Mouse (Mus musculus): ENCODE results near the gene Ooep. TPM values are rescaled to one million over a fixed set of nuclear protein-coding genes. Genes with fewer than 3 reads are reported as not detected.
A peak's percentile ranks its signal among the peaks of the same experiment; 100 is the strongest.
"Not testable (repeated sequence)": the region's sequence is repeated elsewhere in the genome, so short reads cannot be mapped to it uniquely, and the experiment has no call there.

Gene Ooep
- polyA plus RNA-seq, 1 experiment from 2014 or later = 1.4 TPM

DNA sequence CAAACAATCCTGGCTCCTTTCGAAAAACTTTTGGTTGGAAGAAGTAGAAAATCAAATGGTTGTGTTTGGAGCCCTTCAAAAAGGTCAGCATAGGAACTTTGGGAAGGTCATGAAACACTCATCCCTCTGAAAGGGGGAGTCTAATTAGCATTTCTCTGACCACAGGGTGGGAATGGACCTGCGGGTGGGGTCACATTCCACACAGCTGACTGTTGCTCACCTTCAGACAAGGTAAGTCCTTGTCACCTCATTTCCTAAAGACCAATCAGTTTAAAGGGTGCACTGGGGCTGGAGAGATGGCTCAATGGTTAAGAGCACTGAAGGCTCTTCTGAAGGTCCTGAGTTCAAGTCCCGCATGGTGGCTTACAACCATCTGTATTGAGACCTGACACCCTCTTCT lies 7.1 kb downstream of the Ooep start:
- Histone ChIP-seq H3K27ac (ENCODE audit: low read depth, low read length) (no peak overlapping the region), H3K4me3 (ENCODE audit: low read depth, low read length) (no peak overlapping the region), H3K4me2 (no peak overlapping the region), H3K9me3 (ENCODE audit: control insufficient read depth, low read length) (no peaks in the 10 kb centered on the region), H3K4me1 (ENCODE audit: control insufficient read depth, insufficient read depth, low read length) (no peaks in the 10 kb centered on the region), H3K27me3 (ENCODE audit: control insufficient read depth, insufficient read depth, low read length) (no peaks in the 10 kb centered on the region), H3K36me3 (ENCODE audit: control insufficient read depth, insufficient read depth, low read length) (no peaks in the 10 kb centered on the region), H3K9ac (ENCODE audit: low read length) (no peak overlapping the region)
- WGBS = 95% methylated on average over 3 of the region's 3 CpGs
- ATAC-seq (ENCODE audit: low FRiP score) = no peak
- DNase-seq (ENCODE audit: low spot score, missing footprints) = no peak

DNA sequence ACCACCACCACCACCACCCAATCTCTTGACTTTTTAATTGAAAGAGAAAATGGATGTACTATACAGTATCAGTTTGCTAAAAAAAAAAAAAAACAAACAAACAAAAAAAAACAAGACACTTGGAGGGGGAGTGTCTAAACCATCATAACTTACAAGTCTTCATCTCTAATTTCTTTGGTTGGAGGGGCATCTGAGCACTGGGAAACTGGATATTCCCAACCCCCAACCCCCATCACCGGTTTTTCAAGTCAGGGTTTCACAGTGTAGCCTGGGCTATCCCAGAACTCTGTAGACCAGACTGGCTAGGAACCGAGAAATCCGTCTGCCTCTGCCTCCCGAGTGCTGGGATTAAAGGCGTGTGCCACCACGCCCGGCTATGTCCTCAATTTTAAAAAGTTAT lies 8.7 kb downstream of the Ooep start:
- H3K27ac ChIP-seq (ENCODE audit: low read depth, low read length) = no peak overlapping the region
- H3K4me3 ChIP-seq (ENCODE audit: low read depth, low read length) = no peak overlapping the region
- H3K4me2 ChIP-seq = no peak overlapping the region
- DNase-seq (ENCODE audit: low spot score, missing footprints) (no peak), ATAC-seq (ENCODE audit: low FRiP score) (no peak)
- no peaks in the 10 kb centered on the region for H3K4me1 ChIP-seq (ENCODE audit: control insufficient read depth, insufficient read depth, low read length)
- no peaks in the 10 kb centered on the region for H3K27me3 ChIP-seq (ENCODE audit: control insufficient read depth, insufficient read depth, low read length)
- no peaks in the 10 kb centered on the region for H3K36me3 ChIP-seq (ENCODE audit: control insufficient read depth, insufficient read depth, low read length)
- no peaks in the 10 kb centered on the region for H3K9me3 ChIP-seq (ENCODE audit: control insufficient read depth, low read length)
- WGBS = 95% methylated on average over 7 of the region's 7 CpGs
- no peak overlapping the region for H3K9ac ChIP-seq (ENCODE audit: low read length)

- H3K36me3 ChIP-seq (ENCODE audit: control insufficient read depth, insufficient read depth, low read length) = no peaks in the 10 kb centered on the region
- H3K9me3 ChIP-seq (ENCODE audit: control insufficient read depth, low read length) = no peaks in the 10 kb centered on the region
- 93% methylated on average over 2 of the region's 2 CpGs for WGBS
- no peaks in the 10 kb centered on the region for H3K4me1 ChIP-seq (ENCODE audit: control insufficient read depth, insufficient read depth, low read length)
- DNase-seq (ENCODE audit: low spot score, missing footprints) (no peak), ATAC-seq (ENCODE audit: low FRiP score) (no peak)
- no peak overlapping the region for H3K4me2 ChIP-seq
- H3K27ac ChIP-seq (ENCODE audit: low read depth, low read length) = no peak overlapping the region
- no peak overlapping the region for H3K9ac ChIP-seq (ENCODE audit: low read length)
- no peaks in the 10 kb centered on the region for H3K27me3 ChIP-seq (ENCODE audit: control insufficient read depth, insufficient read depth, low read length)
- no peak overlapping the region for H3K4me3 ChIP-seq (ENCODE audit: low read depth, low read length)
These were observed 9.2 kb downstream of the Ooep start for GRCm38 (mm10) chr9:78369349-78369748.

GRCm38 (mm10) chr9:78368671-78369293 lies 9.7 kb downstream of the Ooep start:
- Histone ChIP-seq H3K4me1 (ENCODE audit: control insufficient read depth, insufficient read depth, low read length) (no peaks in the 10 kb centered on the region), H3K4me3 (ENCODE audit: low read depth, low read length) (no peak overlapping the region), H3K4me2 (no peak overlapping the region), H3K27ac (ENCODE audit: low read depth, low read length) (no peak overlapping the region), H3K9ac (ENCODE audit: low read length) (no peak overlapping the region), H3K36me3 (ENCODE audit: control insufficient read depth, insufficient read depth, low read length) (no peaks in the 10 kb centered on the region), H3K27me3 (ENCODE audit: control insufficient read depth, insufficient read depth, low read length) (no peaks in the 10 kb centered on the region), H3K9me3 (ENCODE audit: control insufficient read depth, low read length) (no peaks in the 10 kb centered on the region)
- DNase-seq (ENCODE audit: low spot score, missing footprints) (no peak), ATAC-seq (ENCODE audit: low FRiP score) (no peak)
- WGBS = 81% methylated on average over 3 of the region's 3 CpGs

DNA sequence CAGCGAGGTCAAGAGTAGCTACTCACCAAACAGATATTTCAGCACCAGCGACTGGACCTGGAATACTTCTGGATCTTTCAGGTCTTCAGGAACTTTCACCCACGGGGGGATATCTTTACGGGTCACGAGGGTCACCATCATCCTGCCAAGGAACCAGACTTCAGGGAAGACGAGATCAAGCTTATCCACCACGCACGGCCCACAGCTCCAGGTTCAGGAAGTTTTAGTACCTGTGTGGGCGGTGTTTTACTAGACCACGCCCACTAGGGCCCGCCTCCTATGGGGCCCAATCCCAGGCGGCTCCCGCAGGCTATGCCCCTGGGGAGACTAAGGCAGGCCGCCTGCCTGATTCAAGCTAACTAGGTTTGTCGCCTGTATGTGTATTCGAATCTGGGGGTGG lies 10.6 kb downstream of the Ooep start, which contains the start of gene Dppa5a:
TSS of gene Dppa5a (minus strand) at position 219 of the 400 bp plus-strand sequence.
- not testable (repeated sequence) for DNase-seq (ENCODE audit: low spot score, missing footprints); H3K27me3 ChIP-seq (ENCODE audit: control insufficient read depth, insufficient read depth, low read length); ATAC-seq (ENCODE audit: low FRiP score); H3K4me3 ChIP-seq (ENCODE audit: low read depth, low read length); H3K4me1 ChIP-seq (ENCODE audit: control insufficient read depth, insufficient read depth, low read length); H3K9me3 ChIP-seq (ENCODE audit: control insufficient read depth, low read length); H3K27ac ChIP-seq (ENCODE audit: low read depth, low read length); H3K36me3 ChIP-seq (ENCODE audit: control insufficient read depth, insufficient read depth, low read length); H3K4me2 ChIP-seq; H3K9ac ChIP-seq (ENCODE audit: low read length)
- 91% methylated on average over 16 of the region's 16 CpGs for WGBS

- no peak overlapping the region for H3K9ac ChIP-seq (ENCODE audit: low read length)
- H3K4me2 ChIP-seq = no peak overlapping the region
- H3K4me3 ChIP-seq (ENCODE audit: low read depth, low read length) = no peak overlapping the region
- DNase-seq (ENCODE audit: low spot score, missing footprints) (peak; percentile 59), ATAC-seq (ENCODE audit: low FRiP score) (no peak)
- no peaks in the 10 kb centered on the region for H3K27me3 ChIP-seq (ENCODE audit: control insufficient read depth, insufficient read depth, low read length)
- no peaks in the 10 kb centered on the region for H3K4me1 ChIP-seq (ENCODE audit: control insufficient read depth, insufficient read depth, low read length)
- H3K36me3 ChIP-seq (ENCODE audit: control insufficient read depth, insufficient read depth, low read length) = no peaks in the 10 kb centered on the region
- no peaks in the 10 kb centered on the region for H3K9me3 ChIP-seq (ENCODE audit: control insufficient read depth, low read length)
- H3K27ac ChIP-seq (ENCODE audit: low read depth, low read length) = no peak overlapping the region
- 74% methylated on average over 13 of the region's 13 CpGs for WGBS
These were observed 12.5 kb downstream of the Ooep start for GRCm38 (mm10) chr9:78365850-78366544.

DNA sequence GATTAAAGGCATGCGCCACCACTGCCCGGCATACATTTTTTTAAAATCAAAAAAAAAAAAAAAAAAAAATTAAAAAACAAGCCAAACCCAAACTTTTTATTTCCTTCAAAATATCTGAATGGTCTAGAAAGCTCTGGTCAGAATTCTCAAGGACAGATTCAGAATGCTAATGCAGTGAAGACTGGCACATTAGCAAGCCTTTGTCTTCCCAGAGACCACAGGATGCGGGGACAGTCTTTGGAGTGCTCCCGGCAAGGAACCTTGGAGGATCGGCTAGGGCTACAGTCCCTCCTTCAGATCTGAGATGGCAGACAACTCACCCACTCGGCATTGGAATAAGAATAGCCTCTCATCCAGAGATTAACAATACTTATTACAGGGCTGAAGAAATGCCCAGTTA lies 13.8 kb downstream of the Ooep start:
- no peaks in the 10 kb centered on the region for H3K9me3 ChIP-seq (ENCODE audit: control insufficient read depth, low read length)
- ATAC-seq (ENCODE audit: low FRiP score) (no peak), DNase-seq (ENCODE audit: low spot score, missing footprints) (no peak)
- no peak overlapping the region for H3K4me3 ChIP-seq (ENCODE audit: low read depth, low read length)
- H3K27ac ChIP-seq (ENCODE audit: low read depth, low read length) = no peak overlapping the region
- 87% methylated on average over 6 of the region's 6 CpGs for WGBS
- H3K4me1 ChIP-seq (ENCODE audit: control insufficient read depth, insufficient read depth, low read length) = no peaks in the 10 kb centered on the region
- no peaks in the 10 kb centered on the region for H3K27me3 ChIP-seq (ENCODE audit: control insufficient read depth, insufficient read depth, low read length)
- H3K36me3 ChIP-seq (ENCODE audit: control insufficient read depth, insufficient read depth, low read length) = no peaks in the 10 kb centered on the region
- H3K4me2 ChIP-seq = no peak overlapping the region
- H3K9ac ChIP-seq (ENCODE audit: low read length) = no peak overlapping the region

DNA sequence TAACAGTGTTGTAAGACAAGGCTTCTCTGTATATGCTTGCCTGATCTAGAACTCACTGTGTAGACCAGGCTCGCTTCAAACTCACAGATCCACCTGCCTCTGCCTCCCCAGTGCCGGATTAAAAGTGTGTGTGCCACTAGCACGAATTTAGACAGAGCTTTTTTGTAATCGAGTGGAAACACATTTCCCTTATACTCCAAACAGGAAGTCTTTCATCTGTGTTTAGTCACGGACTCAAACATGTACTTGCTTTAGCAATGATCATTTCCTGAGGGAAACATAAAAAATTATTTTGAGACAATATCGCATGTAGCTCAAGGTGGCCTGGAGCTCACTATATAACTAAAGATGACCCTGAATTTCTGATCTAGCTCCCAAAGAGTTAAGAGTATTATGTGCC lies 15.2 kb downstream of the Ooep start:
- Histone ChIP-seq H3K9me3 (ENCODE audit: control insufficient read depth, low read length) (no peaks in the 10 kb centered on the region), H3K36me3 (ENCODE audit: control insufficient read depth, insufficient read depth, low read length) (no peaks in the 10 kb centered on the region), H3K27ac (ENCODE audit: low read depth, low read length) (no peak overlapping the region), H3K4me1 (ENCODE audit: control insufficient read depth, insufficient read depth, low read length) (no peaks in the 10 kb centered on the region), H3K9ac (ENCODE audit: low read length) (no peak overlapping the region), H3K27me3 (ENCODE audit: control insufficient read depth, insufficient read depth, low read length) (no peaks in the 10 kb centered on the region), H3K4me3 (ENCODE audit: low read depth, low read length) (no peak overlapping the region), H3K4me2 (no peak overlapping the region)
- WGBS = 82% methylated on average over 6 of the region's 6 CpGs
- DNase-seq (ENCODE audit: low spot score, missing footprints) (no peak), ATAC-seq (ENCODE audit: low FRiP score) (no peak)

- no peak overlapping the region for H3K4me2 ChIP-seq
- no peaks in the 10 kb centered on the region for H3K36me3 ChIP-seq (ENCODE audit: control insufficient read depth, insufficient read depth, low read length)
- no peaks in the 10 kb centered on the region for H3K4me1 ChIP-seq (ENCODE audit: control insufficient read depth, insufficient read depth, low read length)
- no peaks in the 10 kb centered on the region for H3K27me3 ChIP-seq (ENCODE audit: control insufficient read depth, insufficient read depth, low read length)
- DNase-seq (ENCODE audit: low spot score, missing footprints) = no peak
- H3K27ac ChIP-seq (ENCODE audit: low read depth, low read length) = no peak overlapping the region
- ATAC-seq (ENCODE audit: low FRiP score) = no peak
- no peaks in the 10 kb centered on the region for H3K9me3 ChIP-seq (ENCODE audit: control insufficient read depth, low read length)
- H3K4me3 ChIP-seq (ENCODE audit: low read depth, low read length) = no peak overlapping the region
- no peak overlapping the region for H3K9ac ChIP-seq (ENCODE audit: low read length)
- WGBS = 36% methylated on average over 2 of the region's 2 CpGs
These were observed 18.0 kb downstream of the Ooep start for GRCm38 (mm10) chr9:78360484-78360872.
